Mouse (Mus musculus) bone marrow, adult 2 months (tissue): ENCODE results near the gene Gria4. TPM values are rescaled to one million over a fixed set of nuclear protein-coding genes. Genes with fewer than 3 reads are reported as not detected.

Experiments used
- H3K27ac ChIP-seq: fragments of 200-500 bp; 2 replicates; pipeline ENCODE4 v1.5.1; 2012; ENCODE audit warnings: low read depth, mild to moderate bottlenecking, control low read depth, inconsistent platforms, low read length; ENCODE audit not compliant: control insufficient read depth, poor library complexity, insufficient read depth
- H3K4me1 ChIP-seq: fragments of 200-500 bp; 2 replicates; pipeline ENCODE4 v1.6.1; 2011; ENCODE audit warnings: low read length; ENCODE audit not compliant: control insufficient read depth, insufficient read depth
- H3K4me3 ChIP-seq: fragments of 200-500 bp; replicated peaks from 2 replicates; pipeline ENCODE3; 2011; ENCODE audit warnings: mild to moderate bottlenecking, low read depth, low read length, control low read depth; ENCODE audit not compliant: control insufficient read depth
- CTCF ChIP-seq: fragments of 200-500 bp; IDR thresholded peaks from 2 replicates; pipeline ENCODE4 v1.5.1; 2011; ENCODE audit warnings: low read length, control low read depth; ENCODE audit not compliant: control insufficient read depth, insufficient read depth
- POLR2A ChIP-seq: fragments of 200-500 bp; IDR thresholded peaks from 2 replicates; pipeline ENCODE4 v1.6.1; 2011; ENCODE audit warnings: low read depth, mild to moderate bottlenecking, control low read depth, low read length, borderline replicate concordance; ENCODE audit not compliant: control insufficient read depth
- WGBS: fragments of 180-500 bp; shearing (Covaris S2); methylation state at CpG from one replicate; pipeline ENCODE4 v1.1.7; 2018; 5-methylcytosine and 5-hydroxymethylcytosine counted together
- polyA plus RNA-seq: library from polyadenylated mRNA; stranded (reverse); fragments of >200 nt; gene quantifications from 2 replicates; pipeline ENCODE4 v1.2.4, GENCODE M21; 2011; ENCODE audit warnings: low replicate concordance; ENCODE audit not compliant: missing spikeins, insufficient read depth, insufficient read length

Gria4 gene
- polyA plus RNA-seq, 1 experiment: 0.30 TPM

DNA sequence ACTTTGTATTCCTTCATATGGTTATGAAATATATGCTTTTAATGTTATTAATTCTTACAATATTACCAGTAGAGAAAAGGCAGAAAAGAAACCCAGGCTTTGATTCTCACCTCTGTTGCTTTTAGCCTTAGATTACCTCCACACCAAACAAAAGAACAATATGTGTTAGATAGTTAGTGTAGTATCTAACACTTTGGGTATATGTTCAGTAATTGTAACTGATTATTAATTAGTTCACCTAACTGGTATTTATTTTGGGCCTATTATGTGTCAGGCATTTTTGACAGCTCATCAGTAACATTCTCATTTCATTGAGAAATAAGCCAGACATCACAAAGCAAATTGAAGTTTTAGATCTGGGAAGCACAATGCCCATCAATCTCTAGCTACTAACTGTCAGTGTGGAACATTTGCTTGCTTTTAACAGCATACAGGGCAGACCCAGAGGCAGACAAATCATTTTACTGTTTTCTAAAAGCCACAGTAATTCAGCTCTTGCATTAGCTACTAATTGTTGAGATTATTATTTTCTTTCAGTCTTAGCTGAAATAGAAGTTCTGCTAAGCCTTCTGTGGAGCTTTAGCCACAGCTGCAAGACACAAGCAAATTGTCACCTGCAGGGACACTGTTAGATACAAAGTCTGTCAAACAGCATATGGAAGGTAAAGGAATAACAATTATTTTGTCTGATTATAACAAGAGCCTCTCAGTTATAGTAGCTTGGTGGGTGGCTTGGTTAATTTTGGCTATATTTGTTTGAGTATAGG, 282.1 kb downstream of the Gria4 start:
- Histone ChIP-seq H3K4me1 (no peaks in the 10 kb centered on the region), H3K27ac (no peak overlapping the region), H3K4me3 (no peak overlapping the region)
- TF ChIP-seq CTCF: no peak
- no peak for TF ChIP-seq POLR2A

DNA sequence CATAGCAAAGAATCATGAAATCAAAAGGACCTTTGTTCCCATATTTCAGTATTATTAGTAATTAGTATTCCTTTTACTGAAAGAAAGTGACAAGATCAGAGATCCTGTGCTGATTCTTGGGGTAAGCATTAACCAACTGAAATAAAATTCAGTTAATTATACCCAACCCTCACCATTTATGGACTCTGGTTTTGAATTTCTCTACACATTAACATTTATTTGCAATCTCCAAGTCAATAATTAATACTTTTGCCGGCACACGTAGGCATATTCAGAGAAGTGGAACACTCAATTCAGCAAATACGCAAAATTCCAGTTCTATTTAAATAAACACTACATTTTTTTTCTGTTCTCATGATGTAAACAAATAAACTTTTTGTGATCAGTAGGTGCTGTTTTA, 289.9 kb downstream of the Gria4 start:
- 93% methylated on average over 3 of the region's 3 CpGs for WGBS
- Histone ChIP-seq H3K4me1 (no peaks in the 10 kb centered on the region), H3K27ac (no peak overlapping the region), H3K4me3 (no peak overlapping the region)
- TF ChIP-seq POLR2A: no peak
- no peak for TF ChIP-seq CTCF

DNA sequence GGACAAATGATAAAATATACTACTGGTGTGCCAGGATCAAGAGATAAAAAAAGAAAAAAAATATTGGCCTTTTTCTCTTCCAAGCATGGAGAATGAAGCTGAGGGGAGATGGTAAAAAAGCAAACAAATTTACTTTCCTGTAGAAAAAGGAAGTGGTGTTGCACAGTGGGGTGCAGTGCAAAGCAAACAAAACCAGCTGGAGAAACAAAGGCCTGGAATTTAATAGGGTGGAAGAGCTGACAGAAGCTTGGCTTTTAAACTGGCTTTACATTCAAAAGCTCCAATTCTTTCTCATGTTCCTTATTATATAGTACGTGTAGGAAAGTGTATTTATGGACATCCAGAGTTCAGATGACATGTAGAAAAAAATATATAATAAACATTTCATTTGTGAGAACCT, 290.9 kb downstream of the Gria4 start:
- WGBS: 31% methylated on average over 1 of the region's 1 CpGs
- H3K4me3 ChIP-seq: no peak overlapping the region
- TF ChIP-seq POLR2A: no peak

DNA sequence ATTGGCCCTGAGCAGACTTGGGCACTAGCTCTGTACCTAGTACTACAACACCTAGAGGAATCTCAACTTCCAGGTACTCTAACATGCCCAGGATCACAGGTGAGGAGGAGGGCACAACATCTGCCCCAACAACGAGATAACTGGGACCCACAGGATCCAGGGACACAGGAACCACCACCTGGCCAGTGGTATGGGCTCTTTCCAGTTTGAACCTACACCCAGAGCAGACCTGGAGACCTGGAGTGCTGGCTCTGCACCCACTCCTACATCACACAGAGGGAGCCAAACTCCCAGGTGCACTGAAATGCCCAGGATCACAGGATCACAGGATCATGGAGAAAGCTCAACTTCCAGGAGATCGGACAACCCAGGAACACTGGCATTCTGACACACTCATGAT, 309.6 kb downstream of the Gria4 start:
- TF ChIP-seq CTCF (no peak), POLR2A (no peak)
- no peak overlapping the region for H3K27ac ChIP-seq
- H3K4me3 ChIP-seq: no peak overlapping the region
- H3K4me1 ChIP-seq: no peaks in the 10 kb centered on the region
- 69% methylated on average over 2 of the region's 2 CpGs for WGBS

More for the DNA sequence above, 290.9 kb downstream of the Gria4 start:
- Histone ChIP-seq H3K4me1 (no peaks in the 10 kb centered on the region), H3K27ac (no peak overlapping the region)

DNA sequence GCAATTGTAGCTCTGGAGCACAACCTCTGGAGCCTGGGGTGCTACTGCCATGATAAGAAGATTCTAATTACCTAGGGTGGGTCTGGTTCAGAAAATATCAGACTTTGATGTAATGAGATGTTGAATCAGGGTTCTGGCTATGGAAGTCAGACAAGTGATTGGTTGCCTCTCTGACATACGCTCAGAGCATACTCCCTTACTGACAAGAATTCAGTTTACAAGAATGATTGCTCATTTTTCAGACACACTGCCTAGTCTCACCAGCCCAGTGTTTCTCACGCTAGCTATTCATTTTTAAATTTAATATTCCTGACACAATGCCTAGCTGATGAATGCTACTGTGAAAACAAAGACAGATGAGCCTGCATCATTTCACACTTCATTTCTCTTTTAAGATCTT, 311.5 kb downstream of the Gria4 start:
- 67% methylated on average over 2 of the region's 2 CpGs for WGBS
- H3K4me3 ChIP-seq: no peak overlapping the region
- no peaks in the 10 kb centered on the region for H3K4me1 ChIP-seq
- no peak overlapping the region for H3K27ac ChIP-seq
- TF ChIP-seq CTCF (no peak), POLR2A (no peak)

DNA sequence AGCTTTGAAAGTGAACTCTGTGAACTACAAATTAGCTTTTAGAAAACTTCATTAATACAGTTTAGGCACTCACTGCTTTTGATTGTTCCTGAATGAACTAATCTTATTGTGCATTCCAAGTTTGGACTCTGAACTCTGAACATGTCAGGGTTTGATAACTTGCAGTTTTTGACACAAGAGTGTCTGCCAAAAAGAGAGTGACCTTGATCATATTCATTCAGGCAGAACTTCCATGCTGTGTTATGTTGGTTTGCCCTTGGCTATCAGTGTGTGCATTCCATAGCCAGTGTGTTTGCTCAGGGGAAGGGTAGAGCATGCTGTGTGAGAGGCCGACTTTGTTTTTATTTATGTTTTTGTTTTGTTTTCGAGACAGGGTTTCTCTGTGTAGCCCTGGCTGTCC, 325.2 kb downstream of the Gria4 start:
- WGBS: 50% methylated on average over 2 of the region's 2 CpGs
- no peak overlapping the region for H3K27ac ChIP-seq
- no peak for TF ChIP-seq POLR2A
- TF ChIP-seq CTCF: no peak
- H3K4me1 ChIP-seq: no peaks in the 10 kb centered on the region
- H3K4me3 ChIP-seq: no peak overlapping the region

DNA sequence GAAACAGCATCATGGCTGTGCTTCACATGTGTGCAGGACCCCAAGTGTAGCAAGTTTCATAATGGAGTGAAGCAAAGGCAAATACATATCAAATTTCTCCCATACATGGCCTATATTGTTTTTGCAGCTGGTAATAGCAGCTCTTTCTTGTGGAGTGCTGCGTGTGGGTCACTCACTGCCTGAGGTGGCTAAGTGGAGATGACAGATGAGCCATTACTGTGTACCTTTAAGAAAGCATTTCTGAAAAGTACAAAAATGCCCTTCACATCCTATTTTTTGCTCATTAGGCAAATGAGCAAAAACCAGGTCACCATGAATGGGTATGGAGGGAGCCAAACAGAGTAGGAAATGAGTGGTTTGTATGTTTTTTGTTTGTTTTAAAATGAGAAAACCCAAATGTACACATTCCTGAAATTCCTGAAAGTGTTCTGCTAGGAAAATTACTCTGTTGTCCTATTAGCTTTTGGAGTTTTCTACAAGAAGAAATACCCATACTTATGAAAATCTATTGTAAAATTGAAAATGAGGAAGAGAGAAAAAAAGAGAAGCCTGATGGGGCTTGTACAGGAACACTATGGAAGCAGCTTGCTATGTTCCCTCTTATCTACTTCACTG, 336.5 kb downstream of the Gria4 start:
- no peak for TF ChIP-seq POLR2A
- TF ChIP-seq CTCF: no peak
- Histone ChIP-seq H3K4me3 (no peak overlapping the region), H3K27ac (no peak overlapping the region), H3K4me1 (no peaks in the 10 kb centered on the region)
- WGBS: 81% methylated on average over 1 of the region's 1 CpGs

DNA sequence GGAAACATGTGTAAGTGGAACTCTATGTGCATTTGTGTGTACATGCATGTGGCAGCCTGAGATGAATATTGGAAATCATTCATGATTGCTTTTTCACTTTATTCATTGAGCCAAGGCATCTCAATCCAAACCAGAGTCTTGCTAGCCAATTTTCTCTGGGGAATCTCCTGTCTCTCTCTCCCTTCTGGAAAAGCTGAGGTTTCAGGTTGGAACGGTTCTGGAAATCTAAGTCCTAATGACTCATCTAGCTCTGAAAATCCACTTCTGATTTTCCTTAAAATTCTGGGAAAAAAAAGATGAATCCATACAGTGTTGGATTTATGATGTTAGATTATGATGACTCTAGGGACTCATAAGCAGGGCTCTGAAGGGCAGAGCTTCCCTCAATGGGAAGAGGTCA, 337.8 kb downstream of the Gria4 start:
- TF ChIP-seq CTCF: no peak
- TF ChIP-seq POLR2A: no peak
- H3K4me1 ChIP-seq: no peaks in the 10 kb centered on the region

More for the DNA sequence above, 337.8 kb downstream of the Gria4 start:
- WGBS: 89% methylated on average over 1 of the region's 1 CpGs
- no peak overlapping the region for H3K4me3 ChIP-seq
- no peak overlapping the region for H3K27ac ChIP-seq
